Mouse (Mus musculus): ENCODE data around the gene Asap3. TPM values are rescaled to one million over a fixed set of nuclear protein-coding genes. Genes with fewer than 3 reads are reported as not detected.

Gene Asap3
- polyA plus RNA-seq, 1 experiment from 2014 or later = 6.0 TPM

DNA sequence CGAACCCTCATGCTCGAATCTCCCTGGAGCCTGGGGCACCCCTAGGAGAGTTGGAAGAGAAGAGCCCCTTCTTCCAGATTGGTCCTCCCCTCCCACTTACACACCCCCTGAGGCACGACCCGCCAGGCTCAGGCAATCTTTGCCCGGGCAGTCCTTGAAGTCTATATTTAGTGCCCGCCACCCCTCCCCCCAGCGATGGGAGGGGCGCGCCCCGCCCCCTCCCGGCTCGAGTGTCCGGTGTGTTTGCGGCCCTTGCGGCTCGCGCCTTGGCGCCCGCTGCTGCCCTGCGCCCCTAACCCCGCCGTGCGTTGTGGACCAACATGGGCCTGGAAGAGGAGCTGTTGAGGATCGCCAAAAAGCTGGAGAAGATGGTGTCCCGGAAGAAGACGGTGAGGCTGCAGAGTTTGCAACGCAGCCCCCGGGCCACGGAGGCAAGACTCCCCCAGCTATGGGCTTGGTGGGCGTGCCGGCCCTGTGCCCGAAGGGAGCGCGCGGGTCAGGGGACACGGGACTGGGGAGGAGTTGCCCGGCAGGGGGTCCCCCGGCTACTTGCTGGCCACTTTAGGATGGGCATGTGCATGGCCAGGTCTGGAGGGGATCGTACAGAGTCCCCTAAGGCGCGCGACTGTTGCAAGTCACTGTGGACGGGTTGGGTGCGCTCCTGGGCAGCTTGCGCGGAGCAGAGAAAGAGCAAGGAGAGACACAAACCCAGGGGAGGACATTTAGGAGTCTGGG, 41.7 kb downstream of the Asap3 start, which contains the start of gene Tcea3:
TSS of gene Tcea3 (plus strand) at position 1 of the 735 bp plus-strand sequence.
- Histone ChIP-seq H3K9me3 (replicated peaks) (no peaks in the 10 kb centered on the region), H3K4me1 (peaks cover 39% of the 10 kb centered on the region), H3K27me3 (peaks cover 84% of the 10 kb centered on the region), H3K9ac (peak within 1 kb of the TSS; percentile 28), H3K36me3 (peaks cover 5% of the 10 kb centered on the region; the same call in 1 of the 2 replicates), H3K4me3 (replicated peaks) (peak within 1 kb of the TSS; percentile 56), H3K27ac (0 out of 2 replicates have a peak within 1 kb of the TSS, but pooled peaks have one; percentile 6), H3K4me2 (peak within 1 kb of the TSS; percentile 96)
- 1% methylated on average over 46 of the region's 46 CpGs for WGBS
- ATAC-seq (replicated peaks; ENCODE audit: low FRiP score) = peak; percentile 63

DNA sequence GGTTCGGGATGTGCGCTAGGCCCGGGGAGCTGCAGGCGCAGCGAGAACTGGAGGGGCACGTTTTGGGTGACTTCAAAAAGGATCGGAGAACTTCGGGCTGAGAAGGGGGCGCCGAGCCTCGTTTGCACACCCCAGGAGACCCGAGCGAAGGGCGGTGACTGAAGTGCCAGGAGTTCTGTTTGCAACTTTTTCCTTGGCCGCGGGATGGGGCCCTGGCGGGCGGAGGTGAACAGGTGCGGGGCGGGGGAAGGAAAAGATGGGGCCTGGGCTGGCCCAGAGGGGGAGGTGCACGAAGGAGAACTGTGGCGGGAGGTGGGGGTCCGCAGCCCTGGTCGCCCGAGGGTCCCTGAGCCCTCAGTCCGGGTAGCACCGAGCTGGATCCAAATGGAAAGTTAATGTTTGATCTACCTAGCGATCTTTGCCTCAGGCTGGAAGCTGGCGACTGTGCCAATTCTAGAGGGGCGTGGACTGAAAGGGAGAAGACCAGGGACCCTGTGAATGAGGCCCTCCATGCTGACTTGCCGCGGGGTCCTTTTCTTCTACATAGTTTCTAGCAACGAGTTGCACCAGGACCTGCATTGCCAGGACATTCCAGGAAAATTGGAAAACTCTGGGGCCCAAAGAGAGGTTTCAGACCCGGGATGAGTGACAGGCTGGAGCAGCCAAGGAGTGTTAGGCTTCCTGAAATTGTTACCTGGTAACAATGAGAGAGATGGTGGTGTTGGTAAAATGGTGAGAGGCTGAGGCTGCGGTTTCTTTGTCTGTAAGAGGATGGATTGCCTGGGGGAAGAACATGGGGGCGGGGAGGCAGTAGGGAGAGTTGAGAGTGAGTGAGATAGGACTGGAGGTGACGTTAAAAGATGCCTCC, 42.5 kb downstream of the Asap3 start:
- peak; percentile 41 for ATAC-seq (replicated peaks; ENCODE audit: low FRiP score)
- H3K36me3 ChIP-seq = 0 out of 2 replicates have a peak, but pooled peaks cover under 1% of the 10 kb centered on the region
- no peaks in the 10 kb centered on the region for H3K9me3 ChIP-seq (replicated peaks)
- WGBS = 1% methylated on average over 37 of the region's 37 CpGs
- H3K4me1 ChIP-seq = peaks cover 39% of the 10 kb centered on the region
- H3K27me3 ChIP-seq = peaks cover 80% of the 10 kb centered on the region
- peak overlapping the region; percentile 96 for H3K4me2 ChIP-seq
- peak overlapping the region; percentile 28 for H3K9ac ChIP-seq
- peak overlapping the region; percentile 56 for H3K4me3 ChIP-seq (replicated peaks)
- H3K27ac ChIP-seq = 0 out of 2 replicates have a peak overlapping the region, but pooled peaks have one; percentile 6

DNA sequence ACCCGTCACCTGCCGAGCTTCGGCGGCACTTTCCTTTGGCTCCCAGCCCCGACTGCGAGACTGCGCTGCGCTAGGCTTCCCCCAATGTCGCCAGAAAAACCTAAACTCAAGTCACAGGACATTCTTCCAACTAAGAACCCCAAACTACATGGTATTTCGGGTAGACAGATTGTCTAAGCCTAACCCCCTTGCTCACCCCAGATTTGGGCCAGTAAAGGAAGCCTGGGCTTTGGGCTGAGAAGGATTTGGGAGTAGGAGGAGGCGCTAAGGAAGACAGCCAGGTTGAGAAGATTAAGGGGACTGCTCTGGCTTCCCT, 43.1 kb downstream of the Asap3 start:
- peaks cover 74% of the 10 kb centered on the region for H3K27me3 ChIP-seq
- peaks cover 39% of the 10 kb centered on the region for H3K4me1 ChIP-seq
- H3K4me3 ChIP-seq (replicated peaks) = peak overlapping the region; percentile 56; the same call in 1 of the 2 replicates
- no peak overlapping the region for H3K27ac ChIP-seq
- no peaks in the 10 kb centered on the region for H3K36me3 ChIP-seq
- no peaks in the 10 kb centered on the region for H3K9me3 ChIP-seq (replicated peaks)
- no peak overlapping the region for H3K9ac ChIP-seq
- H3K4me2 ChIP-seq = peak overlapping the region; percentile 96
- WGBS = 10% methylated on average over 11 of the region's 11 CpGs
- ATAC-seq (replicated peaks; ENCODE audit: low FRiP score) = no peak

DNA sequence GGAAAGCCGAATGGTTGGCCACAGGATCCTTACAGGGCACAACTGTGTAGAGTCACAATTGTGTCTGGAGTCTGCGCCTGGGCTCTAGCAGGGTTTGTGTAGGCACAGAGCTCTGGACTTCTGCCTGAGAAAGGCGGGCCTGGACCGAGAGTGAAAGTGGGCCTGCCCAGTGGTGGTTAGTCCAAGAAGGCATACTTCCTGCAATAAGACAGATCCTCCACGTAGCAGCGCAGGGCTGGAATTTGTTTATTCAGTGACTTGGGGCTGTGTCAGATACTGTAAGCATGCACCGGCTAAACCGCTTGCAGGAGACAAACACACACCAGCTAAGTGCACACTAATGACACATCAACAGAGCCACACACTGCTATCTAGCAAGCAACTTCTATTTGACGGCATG, 43.6 kb downstream of the Asap3 start:
- H3K4me3 ChIP-seq (replicated peaks) = no peak overlapping the region
- no peak for ATAC-seq (replicated peaks; ENCODE audit: low FRiP score)
- no peak overlapping the region for H3K9ac ChIP-seq
- peaks cover 69% of the 10 kb centered on the region for H3K27me3 ChIP-seq
- peak overlapping the region; percentile 96; the same call in 1 of the 2 replicates for H3K4me2 ChIP-seq
- H3K9me3 ChIP-seq (replicated peaks) = no peaks in the 10 kb centered on the region
- WGBS = 51% methylated on average over 9 of the region's 9 CpGs
- H3K36me3 ChIP-seq = no peaks in the 10 kb centered on the region
- H3K27ac ChIP-seq = no peak overlapping the region
- H3K4me1 ChIP-seq = peaks cover 39% of the 10 kb centered on the region

DNA sequence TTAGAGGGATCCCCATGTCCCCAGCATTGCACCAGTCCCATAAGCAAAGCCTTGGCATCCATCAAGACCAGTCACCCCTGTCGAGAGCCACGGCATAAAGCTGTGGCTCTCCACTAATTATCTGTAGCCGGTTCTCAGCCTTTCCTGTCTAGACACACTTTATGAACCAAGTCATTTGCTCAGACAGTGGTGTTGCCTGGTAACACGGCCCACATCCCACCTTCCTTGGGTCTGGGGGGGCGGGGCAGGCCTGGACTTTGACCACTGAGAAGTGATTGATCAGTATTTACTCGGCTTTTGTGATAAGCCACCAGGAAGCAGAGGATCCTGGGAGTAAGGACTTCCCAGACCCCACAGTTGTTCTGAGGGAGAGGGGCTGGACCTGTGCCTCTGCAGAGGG, 49.8 kb downstream of the Asap3 start:
- Histone ChIP-seq H3K4me2 (no peak overlapping the region), H3K36me3 (no peaks in the 10 kb centered on the region), H3K9ac (no peak overlapping the region), H3K4me3 (replicated peaks) (no peak overlapping the region), H3K27me3 (0 out of 2 replicates have a peak, but pooled peaks cover 10% of the 10 kb centered on the region), H3K27ac (no peak overlapping the region), H3K9me3 (replicated peaks) (no peaks in the 10 kb centered on the region), H3K4me1 (peaks cover 3% of the 10 kb centered on the region; the same call in 1 of the 2 replicates)
- 23% methylated on average over 6 of the region's 6 CpGs for WGBS
- no peak for ATAC-seq (replicated peaks; ENCODE audit: low FRiP score)

DNA sequence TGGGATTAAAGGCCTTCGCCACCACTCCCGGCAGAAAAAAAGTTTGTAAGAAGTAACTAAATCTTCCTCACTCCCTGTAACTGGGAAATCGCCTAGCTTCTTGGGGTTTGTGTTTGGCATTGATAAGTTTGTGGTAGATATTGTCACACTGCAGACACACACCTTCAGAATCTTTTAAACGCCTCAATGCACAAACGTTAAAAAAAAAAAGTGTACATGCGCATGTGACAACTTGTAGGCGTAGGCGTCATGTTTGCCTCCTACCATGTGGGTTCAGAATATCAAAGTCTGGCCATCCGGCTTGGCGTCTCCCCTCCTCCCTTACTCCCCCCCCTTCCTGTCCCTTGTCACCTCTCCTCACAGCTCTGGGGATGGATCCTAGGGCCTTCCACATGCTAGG, 50.5 kb downstream of the Asap3 start:
- Histone ChIP-seq H3K4me3 (replicated peaks) (no peak overlapping the region), H3K27me3 (0 out of 2 replicates have a peak, but pooled peaks cover 4% of the 10 kb centered on the region), H3K9me3 (replicated peaks) (no peaks in the 10 kb centered on the region), H3K9ac (no peak overlapping the region), H3K4me1 (peaks cover 4% of the 10 kb centered on the region; the same call in 1 of the 2 replicates), H3K4me2 (no peak overlapping the region), H3K27ac (no peak overlapping the region), H3K36me3 (no peaks in the 10 kb centered on the region)
- WGBS = 59% methylated on average over 10 of the region's 10 CpGs
- ATAC-seq (replicated peaks; ENCODE audit: low FRiP score) = no peak

DNA sequence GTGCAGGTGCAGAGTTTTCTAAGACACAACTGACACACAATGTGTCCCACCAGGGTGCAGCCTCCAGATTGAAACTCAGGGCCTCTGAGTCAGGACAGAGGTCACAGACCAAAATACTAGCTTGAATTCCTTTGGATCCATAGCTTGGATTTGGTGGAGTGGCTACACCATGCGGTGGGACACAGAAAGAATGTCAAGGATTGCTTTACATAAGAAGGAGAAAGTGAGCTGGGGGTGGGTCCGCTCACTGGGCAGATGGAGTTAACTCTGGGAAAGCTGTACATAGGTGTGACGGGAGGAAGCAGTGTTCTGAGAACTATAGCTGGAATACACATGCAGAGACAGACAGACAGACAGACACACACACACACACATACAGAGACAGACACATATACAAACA, 53.8 kb downstream of the Asap3 start:
- H3K27me3 ChIP-seq = no peaks in the 10 kb centered on the region
- H3K9me3 ChIP-seq (replicated peaks) = no peaks in the 10 kb centered on the region
- WGBS = 62% methylated on average over 3 of the region's 3 CpGs
- H3K4me2 ChIP-seq = no peak overlapping the region
- H3K4me1 ChIP-seq = peaks cover 6% of the 10 kb centered on the region; the same call in 1 of the 2 replicates
- H3K4me3 ChIP-seq (replicated peaks) = no peak overlapping the region
- H3K9ac ChIP-seq = no peak overlapping the region
- ATAC-seq (replicated peaks; ENCODE audit: low FRiP score) = no peak
- no peaks in the 10 kb centered on the region for H3K36me3 ChIP-seq
- H3K27ac ChIP-seq = no peak overlapping the region

DNA sequence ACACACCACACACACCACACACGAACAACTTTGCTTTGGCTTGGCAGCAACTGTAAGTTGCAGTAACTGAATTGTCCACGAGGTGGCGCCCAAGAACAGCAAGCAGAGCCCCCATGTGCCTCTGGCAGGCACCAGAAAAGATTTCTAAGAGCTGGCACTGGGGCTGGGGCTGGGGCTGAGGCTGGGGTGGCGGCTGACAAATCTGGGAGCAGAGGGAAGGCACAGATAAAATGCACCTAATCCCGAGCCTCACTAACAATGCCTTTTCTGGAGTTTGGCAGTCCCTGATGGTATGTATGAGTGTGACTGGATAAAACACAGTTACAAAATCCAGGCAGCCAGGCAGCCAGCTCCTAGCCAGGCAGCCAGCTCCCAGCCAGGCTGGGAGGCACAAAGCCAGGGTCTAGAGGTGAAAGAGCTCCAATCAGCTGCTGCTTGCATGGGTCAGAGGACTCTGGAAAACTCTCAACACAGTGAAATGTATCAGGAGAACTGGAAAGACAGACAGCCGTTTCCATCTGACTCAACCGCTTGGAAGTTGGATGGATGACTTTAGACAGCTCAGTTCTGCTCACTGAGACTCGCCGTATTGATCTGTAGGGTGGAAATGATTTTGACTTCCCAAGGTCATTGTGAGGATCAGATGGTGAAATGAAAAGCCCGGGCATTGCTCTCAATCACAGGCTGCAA, 54.5 kb downstream of the Asap3 start:
- Histone ChIP-seq H3K9ac (no peak overlapping the region), H3K27me3 (no peaks in the 10 kb centered on the region), H3K36me3 (no peaks in the 10 kb centered on the region), H3K4me3 (replicated peaks) (no peak overlapping the region), H3K4me1 (peaks cover 6% of the 10 kb centered on the region; the same call in 1 of the 2 replicates), H3K9me3 (replicated peaks) (no peaks in the 10 kb centered on the region), H3K27ac (no peak overlapping the region), H3K4me2 (no peak overlapping the region)
- ATAC-seq (replicated peaks; ENCODE audit: low FRiP score) = no peak
- WGBS = 44% methylated on average over 10 of the region's 10 CpGs

DNA sequence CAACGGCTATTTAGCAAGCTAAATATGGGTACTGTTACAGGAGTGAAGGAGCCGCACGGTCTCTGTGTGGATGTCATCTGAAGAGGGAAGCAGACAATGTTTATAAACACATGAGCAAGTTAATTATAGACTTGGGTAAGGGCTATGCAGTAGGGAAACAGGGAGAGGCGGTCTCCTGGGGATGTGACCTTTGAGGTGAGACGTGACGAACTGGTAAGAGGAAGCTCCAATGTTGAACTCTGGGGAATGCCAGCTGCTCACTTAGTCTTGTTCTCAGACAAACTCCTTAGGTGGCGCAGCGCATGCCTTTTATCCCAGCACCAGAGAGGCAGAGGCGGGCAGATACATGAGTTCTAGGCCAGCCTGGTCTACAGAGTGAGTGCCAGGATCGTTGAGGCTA, 55.7 kb downstream of the Asap3 start:
- Histone ChIP-seq H3K9me3 (replicated peaks) (no peaks in the 10 kb centered on the region), H3K4me2 (no peak overlapping the region), H3K4me3 (replicated peaks) (no peak overlapping the region), H3K27ac (no peak overlapping the region), H3K27me3 (no peaks in the 10 kb centered on the region), H3K4me1 (peaks cover 6% of the 10 kb centered on the region; the same call in 1 of the 2 replicates), H3K36me3 (no peaks in the 10 kb centered on the region), H3K9ac (no peak overlapping the region)
- no peak for ATAC-seq (replicated peaks; ENCODE audit: low FRiP score)
- WGBS = 72% methylated on average over 10 of the region's 10 CpGs

DNA sequence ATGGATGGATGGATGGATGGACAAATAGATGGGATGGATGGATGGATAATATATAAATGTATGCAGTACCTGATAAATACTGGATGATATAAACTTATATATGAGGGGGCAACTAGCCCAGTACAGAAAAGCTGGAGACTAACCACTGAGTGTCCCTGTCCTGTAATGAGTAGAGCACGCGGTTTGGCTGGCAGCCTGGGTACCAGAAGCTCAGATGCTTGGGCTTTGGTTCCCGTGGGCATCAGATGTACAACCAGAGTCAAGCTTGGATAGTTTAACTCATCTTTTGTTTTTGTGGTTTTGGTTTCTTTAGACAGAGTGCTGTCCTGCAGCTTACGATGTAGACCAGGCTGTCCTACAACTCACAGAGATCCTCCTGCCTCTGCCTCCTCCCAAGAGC, 57.4 kb downstream of the Asap3 start:
- no peak overlapping the region for H3K9ac ChIP-seq
- no peak overlapping the region for H3K4me2 ChIP-seq
- H3K9me3 ChIP-seq (replicated peaks) = no peaks in the 10 kb centered on the region
- H3K4me1 ChIP-seq = peaks cover 6% of the 10 kb centered on the region; the same call in 1 of the 2 replicates
- no peak for ATAC-seq (replicated peaks; ENCODE audit: low FRiP score)
- no peak overlapping the region for H3K4me3 ChIP-seq (replicated peaks)
- H3K36me3 ChIP-seq = no peaks in the 10 kb centered on the region
- no peak overlapping the region for H3K27ac ChIP-seq
- WGBS = 92% methylated on average over 4 of the region's 4 CpGs
- H3K27me3 ChIP-seq = no peaks in the 10 kb centered on the region

DNA sequence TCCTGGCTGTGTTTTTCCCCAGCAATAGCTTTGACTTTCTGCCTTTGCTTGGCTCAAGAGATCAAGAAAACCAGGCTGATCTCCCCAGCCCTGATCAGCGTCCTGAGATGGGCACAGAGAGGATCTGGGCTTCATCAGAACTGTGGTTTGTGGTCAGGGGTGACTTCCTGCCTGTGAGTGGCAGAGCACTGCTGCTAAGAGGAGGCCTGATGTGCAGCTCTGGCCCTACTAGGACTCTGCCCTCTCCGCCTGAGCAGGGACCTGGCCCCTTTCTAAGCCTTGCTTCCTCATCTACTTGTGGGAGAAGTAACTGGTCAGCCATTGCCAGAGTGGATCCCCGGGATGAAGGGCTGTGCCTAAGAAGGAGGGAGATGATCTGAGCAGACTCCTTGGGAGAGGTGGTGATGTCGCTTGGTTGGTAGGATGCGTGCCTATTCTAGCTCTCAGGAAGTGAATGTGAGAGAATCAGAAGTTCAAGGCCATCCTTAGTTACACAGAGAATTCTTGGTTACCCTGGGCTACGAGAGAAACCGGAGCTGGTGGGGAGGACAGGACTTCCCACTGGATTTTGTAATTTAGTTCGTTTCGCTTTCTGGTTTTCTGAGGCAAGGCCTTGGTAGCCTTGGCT, 60.7 kb downstream of the Asap3 start:
- ATAC-seq (replicated peaks; ENCODE audit: low FRiP score) = no peak
- Histone ChIP-seq H3K9me3 (replicated peaks) (no peaks in the 10 kb centered on the region), H3K4me2 (no peak overlapping the region), H3K36me3 (no peaks in the 10 kb centered on the region), H3K27ac (no peak overlapping the region), H3K4me3 (replicated peaks) (no peak overlapping the region), H3K4me1 (0 out of 2 replicates have a peak, but pooled peaks cover 1% of the 10 kb centered on the region), H3K9ac (no peak overlapping the region), H3K27me3 (no peaks in the 10 kb centered on the region)
- WGBS = 84% methylated on average over 9 of the region's 9 CpGs

All from kidney, embryonic 15.5 days (tissue).